Mouse (Mus musculus): ENCODE results near the gene Tmco3. TPM values are rescaled to one million over a fixed set of nuclear protein-coding genes. Genes with fewer than 3 reads are reported as not detected.

The Tmco3 gene
- polyA plus RNA-seq, 1 experiment = 16.7 TPM

- TF ChIP-seq GATA1 (IDR thresholded peaks at IDR 0.05; ENCODE audit: borderline replicate concordance, low read length) (no peak), FLI1 (IDR thresholded peaks at IDR 0.05; ENCODE audit: low read length) (no peak)
- H3K4me3 ChIP-seq (replicated peaks) = no peak overlapping the region
- no peaks in the 10 kb centered on the region for H3K27me3 ChIP-seq (replicated peaks)
- H3K9me3 ChIP-seq = no peaks in the 10 kb centered on the region
- H3K4me1 ChIP-seq = peaks cover 51% of the 10 kb centered on the region
- H3K36me3 ChIP-seq (replicated peaks; ENCODE audit: low read length) = peaks cover 56% of the 10 kb centered on the region
Observed at GRCm38 (mm10) chr8:13267566-13267965, 20.4 kb upstream of the Tmco3 start.

GRCm38 (mm10) chr8:13272834-13273233 is 15.2 kb upstream of the Tmco3 start:
- peaks cover 75% of the 10 kb centered on the region for H3K36me3 ChIP-seq (replicated peaks; ENCODE audit: low read length)
- no peak overlapping the region for H3K4me3 ChIP-seq (replicated peaks)
- no peaks in the 10 kb centered on the region for H3K27me3 ChIP-seq (replicated peaks)
- peaks cover 5% of the 10 kb centered on the region; the same call in 1 of the 2 replicates for H3K4me1 ChIP-seq
- H3K9me3 ChIP-seq = no peaks in the 10 kb centered on the region
- no peak for TF ChIP-seq GATA1 (IDR thresholded peaks at IDR 0.05; ENCODE audit: borderline replicate concordance, low read length)
- TF ChIP-seq FLI1 (IDR thresholded peaks at IDR 0.05; ENCODE audit: low read length) = no peak

- Histone ChIP-seq H3K36me3 (replicated peaks; ENCODE audit: low read length) (peaks cover 68% of the 10 kb centered on the region), H3K4me1 (peaks cover 10% of the 10 kb centered on the region; the same call in 1 of the 2 replicates), H3K4me3 (replicated peaks) (no peak overlapping the region), H3K27me3 (replicated peaks) (no peaks in the 10 kb centered on the region), H3K9me3 (no peaks in the 10 kb centered on the region)
- TF ChIP-seq GATA1 (IDR thresholded peaks at IDR 0.05; ENCODE audit: borderline replicate concordance, low read length) (no peak), FLI1 (IDR thresholded peaks at IDR 0.05; ENCODE audit: low read length) (no peak)
Observed at GRCm38 (mm10) chr8:13276941-13277447, 11.0 kb upstream of the Tmco3 start.

GRCm38 (mm10) chr8:13283200-13283599 is 4.8 kb upstream of the Tmco3 start:
- Histone ChIP-seq H3K4me3 (replicated peaks) (no peak overlapping the region), H3K27me3 (replicated peaks) (no peaks in the 10 kb centered on the region), H3K36me3 (replicated peaks; ENCODE audit: low read length) (peaks cover 39% of the 10 kb centered on the region), H3K9me3 (no peaks in the 10 kb centered on the region), H3K4me1 (peaks cover 45% of the 10 kb centered on the region)
- TF ChIP-seq FLI1 (IDR thresholded peaks at IDR 0.05; ENCODE audit: low read length) = no peak

GRCm38 (mm10) chr8:13287304-13287691 is 692 bp upstream of the Tmco3 start:
- TF ChIP-seq GATA1 (IDR thresholded peaks at IDR 0.05; ENCODE audit: borderline replicate concordance, low read length) (no peak), FLI1 (IDR thresholded peaks at IDR 0.05; ENCODE audit: low read length) (no peak)
- Histone ChIP-seq H3K36me3 (replicated peaks; ENCODE audit: low read length) (peaks cover 30% of the 10 kb centered on the region), H3K4me3 (replicated peaks) (peak overlapping the region; percentile 98), H3K27me3 (replicated peaks) (no peaks in the 10 kb centered on the region), H3K9me3 (no peaks in the 10 kb centered on the region), H3K4me1 (peaks cover 65% of the 10 kb centered on the region)

GRCm38 (mm10) chr8:13288646-13289045 is 656 bp downstream of the Tmco3 start:
- Histone ChIP-seq H3K27me3 (replicated peaks) (no peaks in the 10 kb centered on the region), H3K36me3 (replicated peaks; ENCODE audit: low read length) (peaks cover 28% of the 10 kb centered on the region), H3K4me3 (replicated peaks) (peak overlapping the region; percentile 98), H3K9me3 (no peaks in the 10 kb centered on the region), H3K4me1 (peaks cover 66% of the 10 kb centered on the region)
- TF ChIP-seq FLI1 (IDR thresholded peaks at IDR 0.05; ENCODE audit: low read length) (no peak), GATA1 (IDR thresholded peaks at IDR 0.05; ENCODE audit: borderline replicate concordance, low read length) (no peak)

- Histone ChIP-seq H3K36me3 (replicated peaks; ENCODE audit: low read length) (peaks cover 64% of the 10 kb centered on the region), H3K4me3 (replicated peaks) (peak overlapping the region; percentile 73), H3K9me3 (no peaks in the 10 kb centered on the region), H3K27me3 (replicated peaks) (no peaks in the 10 kb centered on the region), H3K4me1 (peaks cover 64% of the 10 kb centered on the region)
- TF ChIP-seq GATA1 (IDR thresholded peaks at IDR 0.05; ENCODE audit: borderline replicate concordance, low read length) = no peak
- TF ChIP-seq FLI1 (IDR thresholded peaks at IDR 0.05; ENCODE audit: low read length) = no peak
Observed at GRCm38 (mm10) chr8:13292364-13292763, 4.4 kb downstream of the Tmco3 start.

DNA sequence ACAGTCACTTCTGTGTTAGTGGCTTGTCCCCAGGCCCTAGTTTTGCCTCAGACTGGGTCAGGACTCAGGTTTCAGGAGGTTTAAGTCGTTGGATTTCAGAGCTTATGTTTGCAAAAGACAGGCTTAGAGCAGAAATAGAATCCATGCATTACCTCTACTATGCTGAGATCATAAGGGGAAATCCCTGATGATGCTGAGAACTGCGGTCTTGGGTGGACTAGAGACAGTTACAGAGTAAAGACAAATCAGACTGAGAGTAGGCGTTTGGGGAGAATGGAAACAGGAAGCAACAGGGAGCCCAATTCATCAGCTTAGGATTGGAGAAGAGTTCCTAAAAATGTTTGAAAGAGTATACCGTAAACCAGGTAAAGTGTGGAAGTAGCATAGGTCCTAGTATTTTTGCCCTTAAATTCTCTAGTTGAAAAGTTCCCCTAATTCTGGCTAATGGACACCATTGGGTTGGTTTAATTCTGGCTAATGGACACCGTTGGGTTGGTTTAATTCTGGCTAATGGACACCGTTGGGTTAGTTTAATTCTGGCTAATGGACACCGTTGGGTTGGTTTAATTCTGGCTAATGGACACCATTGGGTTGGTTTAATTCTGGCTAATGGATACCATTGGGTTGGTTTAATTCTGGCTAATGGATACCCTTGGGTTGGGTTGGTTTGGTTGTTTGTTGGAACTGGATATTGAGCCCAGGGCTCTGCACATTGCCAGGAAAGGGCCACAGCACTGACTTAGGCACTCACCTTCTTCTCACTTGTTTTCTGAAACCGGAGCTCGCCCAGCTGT is 5.9 kb downstream of the Tmco3 start:
- Histone ChIP-seq H3K9me3 (no peaks in the 10 kb centered on the region), H3K27me3 (replicated peaks) (no peaks in the 10 kb centered on the region), H3K36me3 (replicated peaks; ENCODE audit: low read length) (peaks cover 75% of the 10 kb centered on the region), H3K4me3 (replicated peaks) (no peak overlapping the region), H3K4me1 (peaks cover 60% of the 10 kb centered on the region)
- TF ChIP-seq GATA1 (IDR thresholded peaks at IDR 0.05; ENCODE audit: borderline replicate concordance, low read length) (no peak), FLI1 (IDR thresholded peaks at IDR 0.05; ENCODE audit: low read length) (no peak)

GRCm38 (mm10) chr8:13299571-13299970 is 11.6 kb downstream of the Tmco3 start:
- TF ChIP-seq GATA1 (IDR thresholded peaks at IDR 0.05; ENCODE audit: borderline replicate concordance, low read length) (no peak), FLI1 (IDR thresholded peaks at IDR 0.05; ENCODE audit: low read length) (no peak)
- Histone ChIP-seq H3K36me3 (replicated peaks; ENCODE audit: low read length) (peaks cover 92% of the 10 kb centered on the region), H3K4me3 (replicated peaks) (no peak overlapping the region), H3K4me1 (peaks cover 27% of the 10 kb centered on the region), H3K9me3 (peaks cover 10% of the 10 kb centered on the region), H3K27me3 (replicated peaks) (no peaks in the 10 kb centered on the region)

GRCm38 (mm10) chr8:13301036-13301435 is 13.0 kb downstream of the Tmco3 start:
- no peak for TF ChIP-seq GATA1 (IDR thresholded peaks at IDR 0.05; ENCODE audit: borderline replicate concordance, low read length)
- TF ChIP-seq FLI1 (IDR thresholded peaks at IDR 0.05; ENCODE audit: low read length) = no peak
- H3K4me3 ChIP-seq (replicated peaks) = no peak overlapping the region

More at GRCm38 (mm10) chr8:13301036-13301435, 13.0 kb downstream of the Tmco3 start:
- H3K36me3 ChIP-seq (replicated peaks; ENCODE audit: low read length) = peaks cover 92% of the 10 kb centered on the region
- H3K9me3 ChIP-seq = peaks cover 18% of the 10 kb centered on the region
- H3K4me1 ChIP-seq = peaks cover 13% of the 10 kb centered on the region
- H3K27me3 ChIP-seq (replicated peaks) = no peaks in the 10 kb centered on the region
